Mouse (Mus musculus) kidney, postnatal 0 days (tissue): Measurements from ENCODE around the gene Gm9817. TPM values are rescaled to one million over a fixed set of nuclear protein-coding genes. Genes with fewer than 3 reads are reported as not detected.
A peak's percentile ranks its signal among the peaks of the same experiment; 100 is the strongest.

Experiments
- ATAC-seq: fragments of 200-750 bp; cut with Nextera tagmentation; replicated peaks from 2 replicates; pipeline ENCODE4 v1.8.0; 2017; ENCODE audit warnings: low read depth, moderate number of reproducible peaks, moderate TSS enrichment, moderate library complexity; ENCODE audit not compliant: low FRiP score
- DNase-seq: peaks from one replicate; pipeline ENCODE4 v3.0.0-alpha.2; 2016; ENCODE audit warnings: low spot score
- H3K27ac ChIP-seq: fragments of 300-500 bp; sonication (generic); 2 replicates; pipeline ENCODE4 v1.5.1; 2014; ENCODE audit warnings: mild to moderate bottlenecking
- H3K27me3 ChIP-seq: fragments of 300-500 bp; sonication (generic); 2 replicates; pipeline ENCODE4 v1.6.1; 2014; ENCODE audit warnings: low read length, mixed read lengths; ENCODE audit not compliant: insufficient read depth
- H3K36me3 ChIP-seq: fragments of 300-500 bp; sonication (generic); 2 replicates; pipeline ENCODE4 v1.6.1; 2014; ENCODE audit warnings: low read length, mixed read lengths; ENCODE audit not compliant: insufficient read depth
- H3K4me1 ChIP-seq: fragments of 300-500 bp; sonication (generic); replicated peaks from 2 replicates; pipeline ENCODE4 v1.6.1; 2014; ENCODE audit warnings: antibody characterized with exemption, low read length, mixed read lengths; ENCODE audit not compliant: insufficient read depth
- H3K4me2 ChIP-seq: fragments of 300-500 bp; sonication (generic); 2 replicates; pipeline ENCODE4 v1.6.1; 2014; ENCODE audit warnings: mild to moderate bottlenecking, low read length, moderate library complexity, mixed read lengths
- H3K4me3 ChIP-seq: fragments of 300-500 bp; sonication (generic); replicated peaks from 2 replicates; pipeline ENCODE4 v1.5.1; 2014; ENCODE audit warnings: low read depth, low read length
- H3K9ac ChIP-seq: fragments of 300-500 bp; sonication (generic); 2 replicates; pipeline ENCODE4 v1.6.1; 2014; ENCODE audit warnings: low read depth, low read length
- H3K9me3 ChIP-seq: fragments of 300-500 bp; sonication (generic); replicated peaks from 2 replicates; pipeline ENCODE4 v1.6.1; 2016; ENCODE audit warnings: low read length, inconsistent platforms, mixed read lengths
- CTCF ChIP-seq: IDR thresholded peaks from 2 replicates; pipeline ENCODE4 v1.5.1; 2016; ENCODE audit warnings: antibody characterized with exemption, low read depth, mild to moderate bottlenecking, moderate library complexity
- WGBS: fragments of 180-500 bp; shearing (Covaris S2); extraction: QIAGEN DNeasy Blood & Tissue Kit; methylation state at CpG from one replicate; pipeline ENCODE4 v1.1.7; 2014; 5-methylcytosine and 5-hydroxymethylcytosine counted together
- polyA plus RNA-seq: library from polyadenylated mRNA; unstranded; fragments of >200 nt; fragmentation: Nextera tagmentation; extraction: Ambion mirVana; gene quantifications from 2 replicates; pipeline ENCODE4 v1.2.1, GENCODE M21; 2015

Gene Gm9817
- polyA plus RNA-seq, 1 experiment from 2014 or later = 0.08 TPM

GRCm38 (mm10) chr13:45034759-45035158 is 43.7 kb upstream of the Gm9817 start:
- no peaks in the 10 kb centered on the region for H3K9me3 ChIP-seq
- WGBS = 66% methylated on average over 7 of the region's 7 CpGs
- ATAC-seq = no peak
- no peak for TF ChIP-seq CTCF
- H3K4me1 ChIP-seq = 0 out of 2 replicates have a peak, but pooled peaks cover 3% of the 10 kb centered on the region
- H3K36me3 ChIP-seq = no peaks in the 10 kb centered on the region
- no peaks in the 10 kb centered on the region for H3K27me3 ChIP-seq
- DNase-seq = no peak
- H3K4me2 ChIP-seq = no peak overlapping the region
- no peak overlapping the region for H3K27ac ChIP-seq
- H3K9ac ChIP-seq = no peak overlapping the region
- H3K4me3 ChIP-seq = no peak overlapping the region

GRCm38 (mm10) chr13:45036417-45036816 is 42.1 kb upstream of the Gm9817 start:
- no peak overlapping the region for H3K4me3 ChIP-seq
- no peak for DNase-seq
- 69% methylated on average over 4 of the region's 4 CpGs for WGBS
- no peaks in the 10 kb centered on the region for H3K9me3 ChIP-seq
- ATAC-seq = no peak
- TF ChIP-seq CTCF = no peak
- H3K4me2 ChIP-seq = no peak overlapping the region
- H3K27ac ChIP-seq = no peak overlapping the region
- no peaks in the 10 kb centered on the region for H3K36me3 ChIP-seq
- no peak overlapping the region for H3K9ac ChIP-seq
- H3K27me3 ChIP-seq = no peaks in the 10 kb centered on the region
- H3K4me1 ChIP-seq = 0 out of 2 replicates have a peak, but pooled peaks cover under 1% of the 10 kb centered on the region

GRCm38 (mm10) chr13:45040195-45040594 is 38.3 kb upstream of the Gm9817 start:
- TF ChIP-seq CTCF = no peak
- H3K4me1 ChIP-seq = no peaks in the 10 kb centered on the region
- ATAC-seq (no peak), DNase-seq (no peak)
- WGBS = 44% methylated on average over 4 of the region's 4 CpGs
- no peaks in the 10 kb centered on the region for H3K36me3 ChIP-seq
- no peak overlapping the region for H3K9ac ChIP-seq
- no peak overlapping the region for H3K4me3 ChIP-seq
- no peak overlapping the region for H3K4me2 ChIP-seq
- no peaks in the 10 kb centered on the region for H3K27me3 ChIP-seq
- H3K9me3 ChIP-seq = no peaks in the 10 kb centered on the region
- H3K27ac ChIP-seq = no peak overlapping the region

- no peak for TF ChIP-seq CTCF
- H3K4me3 ChIP-seq = no peak overlapping the region
- no peak overlapping the region for H3K9ac ChIP-seq
- ATAC-seq = no peak
- no peaks in the 10 kb centered on the region for H3K27me3 ChIP-seq
- no peaks in the 10 kb centered on the region for H3K4me1 ChIP-seq
- H3K36me3 ChIP-seq = no peaks in the 10 kb centered on the region
- WGBS = 32% methylated on average over 7 of the region's 7 CpGs
- H3K4me2 ChIP-seq = no peak overlapping the region
- H3K9me3 ChIP-seq = no peaks in the 10 kb centered on the region
- DNase-seq = peak; percentile 63
- H3K27ac ChIP-seq = no peak overlapping the region
Measured at GRCm38 (mm10) chr13:45040741-45041140, 37.8 kb upstream of the Gm9817 start.

GRCm38 (mm10) chr13:45043466-45043865 is 35.0 kb upstream of the Gm9817 start:
- Histone ChIP-seq H3K27ac (no peak overlapping the region), H3K4me1 (no peaks in the 10 kb centered on the region), H3K4me3 (no peak overlapping the region), H3K9me3 (no peaks in the 10 kb centered on the region), H3K27me3 (no peaks in the 10 kb centered on the region), H3K4me2 (no peak overlapping the region), H3K9ac (no peak overlapping the region), H3K36me3 (no peaks in the 10 kb centered on the region)
- ATAC-seq (no peak), DNase-seq (no peak)
- no peak for TF ChIP-seq CTCF
- WGBS = 77% methylated on average over 3 of the region's 3 CpGs

- Histone ChIP-seq H3K36me3 (no peaks in the 10 kb centered on the region), H3K4me1 (no peaks in the 10 kb centered on the region), H3K4me3 (no peak overlapping the region), H3K27ac (no peak overlapping the region), H3K27me3 (no peaks in the 10 kb centered on the region), H3K9me3 (no peaks in the 10 kb centered on the region), H3K9ac (no peak overlapping the region), H3K4me2 (no peak overlapping the region)
- TF ChIP-seq CTCF = no peak
- DNase-seq = no peak
- ATAC-seq = no peak
- 82% methylated on average over 7 of the region's 7 CpGs for WGBS
Measured at GRCm38 (mm10) chr13:45049261-45050020, 29.1 kb upstream of the Gm9817 start.
